Mouse (Mus musculus) bone marrow, adult 2 months (tissue): ENCODE data around the gene Trim6.
A peak's percentile ranks its signal among the peaks of the same experiment; 100 is the strongest.

Experiments
- CTCF ChIP-seq: fragments of 200-500 bp; IDR thresholded peaks from 2 replicates; pipeline ENCODE4 v1.5.1; 2011; ENCODE audit warnings: low read length, control low read depth; ENCODE audit not compliant: control insufficient read depth, insufficient read depth
- POLR2A ChIP-seq: fragments of 200-500 bp; IDR thresholded peaks from 2 replicates; pipeline ENCODE4 v1.6.1; 2011; ENCODE audit warnings: low read depth, mild to moderate bottlenecking, control low read depth, low read length, borderline replicate concordance; ENCODE audit not compliant: control insufficient read depth

DNA sequence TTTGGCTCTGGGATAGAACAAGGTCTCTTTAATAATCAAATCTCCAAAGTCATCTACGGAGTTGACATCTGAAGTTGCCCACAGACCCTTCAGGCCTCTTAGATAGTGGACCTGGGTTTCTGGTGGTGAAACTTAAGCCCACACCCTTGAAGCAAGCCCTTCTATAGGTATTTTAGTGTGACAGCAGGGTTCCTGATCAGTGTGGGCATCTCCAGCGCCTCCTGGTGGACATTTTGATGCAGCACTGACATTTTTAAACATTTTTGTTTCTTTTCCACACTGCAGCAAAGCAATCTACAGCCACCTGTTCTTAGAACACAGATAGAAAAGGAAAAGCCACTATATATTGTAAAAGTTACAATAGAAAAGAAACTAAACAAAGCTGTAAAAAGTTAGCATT, 12.6 kb downstream of the Trim6 start:
- TF ChIP-seq POLR2A (no peak), CTCF (peak; percentile 83)
